Mouse (Mus musculus) MEL (cell line): ENCODE measurements around the gene Osbp. TPM values are rescaled to one million over a fixed set of nuclear protein-coding genes. Genes with fewer than 3 reads are reported as not detected.

Experiments used
- DNase-seq: peaks from one replicate; pipeline ENCODE4 v3.0.0; 2011; ENCODE audit warnings: low read depth, low spot score
- H3K27ac ChIP-seq: 2 replicates; pipeline ENCODE4 v1.5.1; 2012; ENCODE audit warnings: low read depth, mild to moderate bottlenecking, control low read depth, low read length, moderate library complexity; ENCODE audit not compliant: control insufficient read depth
- H3K27me3 ChIP-seq, 2 experiments: fragments of 150-350 bp in 1 of 2; sonication (generic) in 1 of 2; 2 replicates each; pipeline ENCODE4 v1.6.1; 2012; ENCODE audit warnings: low read length in 2 of 2, mild to moderate bottlenecking in 2 of 2, improper control_type of control experiment in 1 of 2, moderate library complexity in 1 of 2; ENCODE audit not compliant: insufficient read depth in 2 of 2, control insufficient read depth in 1 of 2
- H3K36me3 ChIP-seq, 2 experiments: 2 replicates each; pipeline ENCODE4 v1.6.1; 2012 to 2014; ENCODE audit warnings: low read length in 2 of 2, improper control_type of control experiment in 1 of 2, inconsistent platforms in 1 of 2, mild to moderate bottlenecking in 1 of 2; ENCODE audit not compliant: insufficient read depth in 2 of 2, control insufficient read depth in 1 of 2
- H3K4me1 ChIP-seq, 2 experiments: fragments of 150-350 bp in 1 of 2; sonication (generic) in 1 of 2; 2 replicates each; pipeline ENCODE4 v1.6.1; 2012; ENCODE audit warnings: low read length in 2 of 2, improper control_type of control experiment in 1 of 2, mild to moderate bottlenecking in 1 of 2; ENCODE audit not compliant: insufficient read depth in 2 of 2, control insufficient read depth in 1 of 2
- H3K4me3 ChIP-seq, 2 experiments: fragments of 150-350 bp in 1 of 2; sonication (generic) in 1 of 2; 2 replicates each; pipeline ENCODE4 v1.5.1; 2012; ENCODE audit warnings: low read depth in 2 of 2, low read length in 2 of 2, mild to moderate bottlenecking in 2 of 2, moderate library complexity in 2 of 2, control low read depth in 1 of 2, improper control_type of control experiment in 1 of 2; ENCODE audit not compliant: control insufficient read depth in 1 of 2, insufficient read depth in 1 of 2
- H3K79me2 ChIP-seq: 2 replicates; pipeline ENCODE4 v1.6.1; 2012; ENCODE audit warnings: mild to moderate bottlenecking, low read length, moderate library complexity; ENCODE audit not compliant: control insufficient read depth, poor library complexity, insufficient read depth
- H3K9ac ChIP-seq: 2 replicates; pipeline ENCODE4 v1.6.1; 2012; ENCODE audit warnings: low read depth, mild to moderate bottlenecking, control low read depth, low read length, moderate library complexity; ENCODE audit not compliant: control insufficient read depth, poor library complexity, severe bottlenecking
- H3K9me3 ChIP-seq: fragments of 150-350 bp; sonication (generic); replicated peaks from 2 replicates; pipeline ENCODE4 v1.6.1; 2012; ENCODE audit warnings: mild to moderate bottlenecking, low read length, improper control_type of control experiment, moderate library complexity; ENCODE audit not compliant: insufficient read depth
- BHLHE40 ChIP-seq: IDR thresholded peaks from 2 replicates; pipeline ENCODE4 v1.6.1; 2012; ENCODE audit warnings: low read depth, mild to moderate bottlenecking, inconsistent platforms, low read length, improper control_type of control experiment, borderline replicate concordance
- GATA1 ChIP-seq: IDR thresholded peaks from 2 replicates; pipeline ENCODE4 v1.6.1; 2011; ENCODE audit warnings: low read depth, low read length, improper control_type of control experiment
- JUND ChIP-seq: IDR thresholded peaks from 2 replicates; pipeline ENCODE4 v1.6.1; 2011; ENCODE audit warnings: low read depth, mild to moderate bottlenecking, improper control_type of control experiment, low read length
- MEF2A ChIP-seq: IDR thresholded peaks from 2 replicates; pipeline ENCODE4 v1.6.1; 2014; ENCODE audit warnings: low read depth, mild to moderate bottlenecking, inconsistent platforms, low read length, improper control_type of control experiment; ENCODE audit not compliant: poor library complexity, insufficient replicate concordance, severe bottlenecking; ENCODE audit errors: extremely low read depth
- POLR2A ChIP-seq, 2 experiments: IDR thresholded peaks; 2 replicates each; pipeline ENCODE4 v1.6.1; 2011 to 2012; ENCODE audit warnings: low read length in 2 of 2, mild to moderate bottlenecking in 2 of 2, control low read depth in 1 of 2, improper control_type of control experiment in 1 of 2, low read depth in 1 of 2, moderate library complexity in 1 of 2; ENCODE audit not compliant: control insufficient read depth in 1 of 2, insufficient read depth in 1 of 2, poor library complexity in 1 of 2
- RCOR1 ChIP-seq: IDR thresholded peaks from 2 replicates; pipeline ENCODE4 v1.6.1; 2012; ENCODE audit warnings: low read depth, mild to moderate bottlenecking, inconsistent platforms, low read length, improper control_type of control experiment
- TBP ChIP-seq: IDR thresholded peaks from 2 replicates; pipeline ENCODE4 v1.8.0; 2011; ENCODE audit warnings: low read depth, low read length, improper control_type of control experiment
- TCF12 ChIP-seq: IDR thresholded peaks from 2 replicates; pipeline ENCODE4 v1.6.1; 2014; ENCODE audit warnings: low read depth, mild to moderate bottlenecking, inconsistent platforms, low read length, improper control_type of control experiment, moderate library complexity
- ZKSCAN1 ChIP-seq: IDR thresholded peaks from 2 replicates; pipeline ENCODE4 v1.6.1; 2012; ENCODE audit warnings: low read depth, mild to moderate bottlenecking, inconsistent platforms, low read length, improper control_type of control experiment, moderate library complexity
- polyA plus RNA-seq, 2 experiments: library from polyadenylated mRNA; stranded (reverse) in 1 of 2; unstranded in 1 of 2; fragments of >175 nt in 1 of 2; fragments of >200 nt in 1 of 2; gene quantifications; 2 replicates each; pipeline versions ENCODE4 v1.2.1 to v1.2.4; 2012; ENCODE audit warnings: low replicate concordance in 2 of 2, low read depth in 1 of 2; ENCODE audit not compliant: insufficient read length in 2 of 2, insufficient read depth in 1 of 2, missing spikeins in 1 of 2
- total RNA-seq: library from RNA; depleted of rRNA; stranded (reverse); fragments of 300-350 nt; gene quantifications from 2 replicates; pipeline ENCODE4 v1.2.3, GENCODE M21; 2012

The Osbp gene
- total and polyA plus RNA-seq, 3 experiments: 16.5 to 64.6 (median 38.8) TPM

GRCm38 (mm10) chr19:12003568-12003967 is 37.8 kb downstream of the Osbp start:
- Histone ChIP-seq H3K4me3 (no peak overlapping the region; a peak in 1 of 4 replicates), H3K27me3 (no peaks in the 10 kb centered on the region), H3K79me2 (no peaks in the 10 kb centered on the region; the same call in 1 of the 2 replicates), H3K27ac (no peak overlapping the region), H3K36me3 (peaks cover 0 to 3% of the 10 kb centered on the region in 2 experiments; a peak in 2 of 4 replicates), H3K9me3 (no peaks in the 10 kb centered on the region), H3K9ac (no peak overlapping the region), H3K4me1 (peaks cover 0 to 8% of the 10 kb centered on the region in 2 experiments; a peak in 2 of 4 replicates)
- no peak for DNase-seq
- TF ChIP-seq TCF12 (no peak), POLR2A (IDR thresholded peaks at IDR 0.05; ENCODE audit: control insufficient read depth in 1 of 2, insufficient read depth in 1 of 2, low read depth in 1 of 2, low read length in 2 of 2, poor library complexity in 1 of 2) (no peak), ZKSCAN1 (no peak), RCOR1 (no peak), JUND (no peak), BHLHE40 (no peak)

- Histone ChIP-seq H3K27me3 (no peaks in the 10 kb centered on the region), H3K9ac (peak overlapping the region; percentile 33; the same call in 1 of the 2 replicates)
Observed at GRCm38 (mm10) chr19:12004216-12005008, 38.7 kb downstream of the Osbp start.

GRCm38 (mm10) chr19:12005376-12006360 is 39.9 kb downstream of the Osbp start:
- peak; percentile 94 for DNase-seq
- H3K27ac ChIP-seq: peak overlapping the region; percentile 70
- TF ChIP-seq GATA1 (peak; percentile 65), TBP (peak; percentile 100), TCF12 (no peak), POLR2A (IDR thresholded peaks at IDR 0.05; ENCODE audit: control insufficient read depth in 1 of 2, insufficient read depth in 1 of 2, low read depth in 1 of 2, low read length in 2 of 2, poor library complexity in 1 of 2) (peak; percentile 13 to 72; a peak in 3 of 4 replicates)
- H3K9ac ChIP-seq: peak overlapping the region; percentile 66
- H3K9me3 ChIP-seq: no peaks in the 10 kb centered on the region
- H3K4me1 ChIP-seq: peaks cover 0 to 8% of the 10 kb centered on the region in 2 experiments; a peak in 2 of 4 replicates
- no peaks in the 10 kb centered on the region; the same call in 1 of the 2 replicates for H3K79me2 ChIP-seq
- H3K36me3 ChIP-seq: peaks cover 0 to 3% of the 10 kb centered on the region in 2 experiments; a peak in 2 of 4 replicates
- peak overlapping the region; percentile 65 to 77 for H3K4me3 ChIP-seq
- no peaks in the 10 kb centered on the region for H3K27me3 ChIP-seq

More at GRCm38 (mm10) chr19:12004216-12005008, 38.7 kb downstream of the Osbp start:
- TF ChIP-seq MEF2A (no peak), TBP (peak; percentile 20; the same call in 1 of the 2 replicates)
- Histone ChIP-seq H3K4me3 (peak overlapping the region; percentile 32 to 65), H3K36me3 (peaks cover 0 to 3% of the 10 kb centered on the region in 2 experiments; a peak in 2 of 4 replicates), H3K9me3 (no peaks in the 10 kb centered on the region), H3K4me1 (peaks cover 0 to 8% of the 10 kb centered on the region in 2 experiments; a peak in 2 of 4 replicates), H3K79me2 (no peaks in the 10 kb centered on the region; the same call in 1 of the 2 replicates), H3K27ac (peak overlapping the region; percentile 23)
- peak; percentile 87 for DNase-seq
